Mouse (Mus musculus) gastrocnemius, postnatal 25 days (tissue): ENCODE measurements around the gene Ttll11. TPM values are rescaled to one million over a fixed set of nuclear protein-coding genes. Genes with fewer than 3 reads are reported as not detected.

Experiments used
- DNase-seq: peaks from one replicate; pipeline ENCODE4 v3.0.0; 2022
- total RNA-seq, 2 experiments: library from RNA; stranded (reverse); gene quantifications; 1 replicate in 1 of 2; 2 replicates in 1 of 2; pipeline ENCODE4 v1.2.3; 2021

Gene Ttll11
- total RNA-seq, 2 experiments from 2014 or later: 1.9 to 2.7 TPM

GRCm38 (mm10) chr2:35825157-35825556 lies 154.6 kb downstream of the Ttll11 start:
- DNase-seq: no peak

GRCm38 (mm10) chr2:35823589-35823988 lies 156.1 kb downstream of the Ttll11 start:
- no peak for DNase-seq

GRCm38 (mm10) chr2:35818883-35819282 lies 160.8 kb downstream of the Ttll11 start:
- DNase-seq: no peak

- no peak for DNase-seq
Measured at GRCm38 (mm10) chr2:35816056-35816661, 163.6 kb downstream of the Ttll11 start.

GRCm38 (mm10) chr2:35812561-35812933 lies 167.2 kb downstream of the Ttll11 start:
- DNase-seq: no peak

GRCm38 (mm10) chr2:35811801-35812560 lies 167.7 kb downstream of the Ttll11 start:
- DNase-seq: no peak

GRCm38 (mm10) chr2:35810027-35810426 lies 169.7 kb downstream of the Ttll11 start:
- DNase-seq: peak; percentile 25

- no peak for DNase-seq
Measured at GRCm38 (mm10) chr2:35809141-35809540, 170.6 kb downstream of the Ttll11 start.

- DNase-seq: no peak
Measured at GRCm38 (mm10) chr2:35805881-35806280, 173.8 kb downstream of the Ttll11 start.

GRCm38 (mm10) chr2:35803095-35803494 lies 176.6 kb downstream of the Ttll11 start:
- DNase-seq: no peak

- no peak for DNase-seq
Measured at GRCm38 (mm10) chr2:35801759-35802158, 178.0 kb downstream of the Ttll11 start.

GRCm38 (mm10) chr2:35799073-35799472 lies 180.6 kb downstream of the Ttll11 start:
- no peak for DNase-seq

GRCm38 (mm10) chr2:35797998-35798397 lies 181.7 kb downstream of the Ttll11 start:
- DNase-seq: no peak

- no peak for DNase-seq
Measured at GRCm38 (mm10) chr2:35789362-35790326, 190.1 kb downstream of the Ttll11 start.

- no peak for DNase-seq
Measured at GRCm38 (mm10) chr2:35785877-35786276, 193.8 kb downstream of the Ttll11 start.

GRCm38 (mm10) chr2:35783368-35783767 lies 196.3 kb downstream of the Ttll11 start:
- DNase-seq: no peak

- no peak for DNase-seq
Measured at GRCm38 (mm10) chr2:35779266-35779665, 200.4 kb downstream of the Ttll11 start.

GRCm38 (mm10) chr2:35776935-35777334 lies 202.8 kb downstream of the Ttll11 start:
- DNase-seq: no peak

- DNase-seq: no peak
Measured at GRCm38 (mm10) chr2:35775651-35776055, 204.1 kb downstream of the Ttll11 start.

- DNase-seq: no peak
Measured at GRCm38 (mm10) chr2:35770541-35770940, 209.2 kb downstream of the Ttll11 start.

GRCm38 (mm10) chr2:35769398-35769797 lies 210.3 kb downstream of the Ttll11 start:
- no peak for DNase-seq

- DNase-seq: no peak
Measured at GRCm38 (mm10) chr2:35768538-35769238, 211.0 kb downstream of the Ttll11 start.
